Mouse (Mus musculus) midbrain, embryonic 11.5 days (tissue): ENCODE results near the gene Gm17581. TPM values are rescaled to one million over a fixed set of nuclear protein-coding genes. Genes with fewer than 3 reads are reported as not detected.
A peak's percentile ranks its signal among the peaks of the same experiment; 100 is the strongest.

ENCODE experiments used
- ATAC-seq: fragments of 200-750 bp; cut with Nextera tagmentation; 2 replicates; pipeline ENCODE4 v1.8.0; 2017; ENCODE audit warnings: moderate TSS enrichment, moderate library complexity; ENCODE audit not compliant: low FRiP score
- DNase-seq: peaks from one replicate; pipeline ENCODE4 v3.0.0; 2015; ENCODE audit warnings: low spot score; ENCODE audit errors: missing footprints
- H3K27ac ChIP-seq: fragments of 300-500 bp; sonication (generic); 2 replicates; pipeline ENCODE4 v1.5.1; 2014; ENCODE audit warnings: low read depth, low read length
- H3K27me3 ChIP-seq: fragments of 300-500 bp; sonication (generic); 2 replicates; pipeline ENCODE4 v1.6.1; 2014; ENCODE audit warnings: mild to moderate bottlenecking, low read length, moderate library complexity, mixed read lengths; ENCODE audit not compliant: control insufficient read depth, insufficient read depth
- H3K36me3 ChIP-seq: fragments of 300-500 bp; sonication (generic); 2 replicates; pipeline ENCODE4 v1.6.1; 2014; ENCODE audit warnings: mild to moderate bottlenecking, low read length, moderate library complexity, mixed read lengths; ENCODE audit not compliant: control insufficient read depth, insufficient read depth
- H3K4me1 ChIP-seq: fragments of 300-500 bp; sonication (generic); 2 replicates; pipeline ENCODE4 v1.6.1; 2014; ENCODE audit warnings: low read length; ENCODE audit not compliant: control insufficient read depth, insufficient read depth
- H3K4me2 ChIP-seq: fragments of 300-500 bp; sonication (generic); 2 replicates; pipeline ENCODE4 v1.6.1; 2014; ENCODE audit warnings: mild to moderate bottlenecking, moderate library complexity
- H3K4me3 ChIP-seq: fragments of 300-500 bp; sonication (generic); 2 replicates; pipeline ENCODE4 v1.5.1; 2014; ENCODE audit warnings: low read depth, low read length
- H3K9ac ChIP-seq: fragments of 300-500 bp; sonication (generic); 2 replicates; pipeline ENCODE4 v1.6.1; 2014; ENCODE audit warnings: low read length
- H3K9me3 ChIP-seq: fragments of 300-500 bp; sonication (generic); 2 replicates; pipeline ENCODE4 v1.6.1; 2016; ENCODE audit warnings: low read length; ENCODE audit not compliant: control insufficient read depth
- WGBS: fragments of 180-500 bp; shearing (Covaris S2); extraction: QIAGEN DNeasy Blood & Tissue Kit; methylation state at CpG from one replicate; pipeline ENCODE4 v1.1.7; 2014; 5-methylcytosine and 5-hydroxymethylcytosine counted together
- polyA plus RNA-seq: library from polyadenylated mRNA; unstranded; fragments of >200 nt; fragmentation: Nextera tagmentation; extraction: Ambion mirVana; gene quantifications from 2 replicates; pipeline ENCODE4 v1.2.1, GENCODE M21; 2014

Gm17581 gene
- polyA plus RNA-seq, 1 experiment from 2014 or later = not detected

DNA sequence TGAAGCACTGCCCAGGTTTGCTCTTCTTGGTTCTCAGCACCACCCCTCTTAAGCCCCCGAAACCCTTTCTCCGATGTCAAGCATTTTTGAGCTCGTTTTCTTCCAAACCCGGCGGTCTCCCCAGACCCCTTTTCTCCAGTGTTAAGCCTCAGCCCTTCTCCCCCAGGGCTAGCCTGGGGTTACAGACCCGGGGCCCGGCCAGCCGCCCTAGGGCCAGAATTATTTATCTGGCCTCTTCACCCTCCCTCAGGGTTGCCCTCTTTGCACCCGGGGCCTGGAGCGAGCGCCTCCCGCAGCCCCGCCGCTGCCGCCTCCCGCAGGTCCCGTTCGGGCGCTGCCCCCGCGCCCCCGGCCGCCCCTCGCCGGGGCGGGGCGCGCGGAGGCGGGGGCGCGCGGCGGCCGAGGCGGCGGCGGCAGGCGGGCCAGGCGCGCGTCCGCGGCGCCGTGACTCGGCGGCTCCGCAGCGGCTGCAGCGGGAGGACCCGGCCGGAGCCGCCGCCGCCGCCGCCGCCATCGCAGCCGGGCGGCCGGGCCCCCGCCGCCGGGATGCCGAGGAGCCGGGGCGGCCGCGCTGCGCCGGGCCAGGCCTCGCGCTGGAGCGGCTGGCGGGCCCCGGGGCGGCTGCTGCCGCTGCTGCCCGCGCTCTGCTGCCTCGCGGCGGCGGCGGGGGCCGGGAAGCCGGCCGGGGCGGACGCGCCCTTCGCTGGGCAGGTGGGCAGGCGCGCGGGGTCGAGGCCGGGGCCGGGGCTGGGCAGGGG lies 39.4 kb upstream of the Gm17581 start, which contains the start of gene Mmp24:
Mmp24 (plus strand) TSS at position 416 of the 758 bp plus-strand sequence.
- no peaks in the 10 kb centered on the region for H3K36me3 ChIP-seq
- H3K9me3 ChIP-seq = no peaks in the 10 kb centered on the region
- peak within 1 kb of the TSS; percentile 90 for H3K4me2 ChIP-seq
- peak within 1 kb of the TSS; percentile 59 for H3K27ac ChIP-seq
- peak within 1 kb of the TSS; percentile 73 for H3K9ac ChIP-seq
- DNase-seq = peak; percentile 91
- 2% methylated on average over 51 of the region's 100 CpGs for WGBS
- peak within 1 kb of the TSS; percentile 68 for H3K4me3 ChIP-seq
- peaks cover 5% of the 10 kb centered on the region; the same call in 1 of the 2 replicates for H3K4me1 ChIP-seq
- peak; percentile 41 for ATAC-seq
- peaks cover 17% of the 10 kb centered on the region for H3K27me3 ChIP-seq

DNA sequence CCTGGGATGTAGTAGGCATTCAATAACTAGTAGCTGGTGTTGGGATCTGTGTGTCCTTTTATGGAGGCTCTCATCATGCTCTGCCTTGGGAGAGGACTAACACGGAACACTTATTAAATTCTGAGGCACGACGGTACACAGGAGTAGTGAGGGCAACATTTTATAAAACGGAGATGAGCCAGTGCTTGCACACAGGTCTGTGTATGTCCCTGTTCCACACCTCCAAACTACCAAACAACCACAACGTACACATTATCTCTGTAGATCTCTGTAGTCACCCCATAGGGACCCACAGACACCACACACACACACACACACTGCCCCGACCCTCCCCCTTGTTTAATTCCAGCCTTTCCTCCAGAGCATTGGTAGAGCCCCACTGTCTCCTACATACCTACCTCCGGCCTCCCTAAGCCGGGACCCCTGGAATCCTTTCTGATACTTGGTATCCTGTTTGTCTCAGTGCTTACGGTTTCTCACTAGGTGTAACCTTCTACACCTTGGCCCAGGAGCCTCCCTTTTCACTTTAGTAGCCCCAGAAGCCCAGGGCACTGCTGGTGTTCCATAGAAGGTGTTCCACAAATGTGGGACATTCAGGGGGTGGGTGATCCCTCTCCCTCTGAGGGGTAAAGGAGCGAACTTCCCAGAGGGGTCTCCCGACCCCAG lies 38.7 kb upstream of the Gm17581 start:
- no peaks in the 10 kb centered on the region for H3K9me3 ChIP-seq
- ATAC-seq (no peak), DNase-seq (no peak)
- peak overlapping the region; percentile 90; the same call in 1 of the 2 replicates for H3K4me2 ChIP-seq
- no peaks in the 10 kb centered on the region for H3K36me3 ChIP-seq
- H3K9ac ChIP-seq = no peak overlapping the region; the same call in 1 of the 2 replicates
- no peak overlapping the region for H3K27ac ChIP-seq
- H3K27me3 ChIP-seq = peaks cover 17% of the 10 kb centered on the region
- peaks cover 5% of the 10 kb centered on the region; the same call in 1 of the 2 replicates for H3K4me1 ChIP-seq
- WGBS = 67% methylated on average over 11 of the region's 11 CpGs
- peak overlapping the region; percentile 68; the same call in 1 of the 2 replicates for H3K4me3 ChIP-seq

DNA sequence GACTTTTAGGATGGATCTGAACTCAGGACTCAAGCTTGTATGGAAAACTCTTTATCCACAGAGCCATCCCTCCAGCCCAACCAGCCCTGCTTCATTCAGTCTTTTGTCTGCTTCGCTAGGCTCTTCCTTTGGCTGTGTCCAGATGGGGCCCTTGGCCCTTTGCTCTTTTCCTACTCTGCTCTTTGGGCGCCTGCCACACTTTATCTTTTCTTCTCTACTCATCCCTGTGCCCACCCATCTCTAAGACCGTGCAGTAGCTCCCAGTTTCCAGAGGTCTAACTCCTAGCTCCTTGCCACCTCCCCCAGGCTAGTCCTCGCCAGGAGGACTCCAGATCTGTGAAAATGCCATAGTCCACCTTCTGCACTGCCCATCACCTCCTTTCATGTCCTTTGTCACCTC lies 38.0 kb upstream of the Gm17581 start:
- DNase-seq (no peak), ATAC-seq (no peak)
- peaks cover 5% of the 10 kb centered on the region; the same call in 1 of the 2 replicates for H3K4me1 ChIP-seq
- no peaks in the 10 kb centered on the region for H3K9me3 ChIP-seq
- peaks cover 17% of the 10 kb centered on the region for H3K27me3 ChIP-seq
- no peak overlapping the region for H3K9ac ChIP-seq
- H3K27ac ChIP-seq = no peak overlapping the region
- WGBS = 67% methylated on average over 4 of the region's 4 CpGs
- H3K36me3 ChIP-seq = no peaks in the 10 kb centered on the region
- no peak overlapping the region for H3K4me2 ChIP-seq
- no peak overlapping the region for H3K4me3 ChIP-seq

DNA sequence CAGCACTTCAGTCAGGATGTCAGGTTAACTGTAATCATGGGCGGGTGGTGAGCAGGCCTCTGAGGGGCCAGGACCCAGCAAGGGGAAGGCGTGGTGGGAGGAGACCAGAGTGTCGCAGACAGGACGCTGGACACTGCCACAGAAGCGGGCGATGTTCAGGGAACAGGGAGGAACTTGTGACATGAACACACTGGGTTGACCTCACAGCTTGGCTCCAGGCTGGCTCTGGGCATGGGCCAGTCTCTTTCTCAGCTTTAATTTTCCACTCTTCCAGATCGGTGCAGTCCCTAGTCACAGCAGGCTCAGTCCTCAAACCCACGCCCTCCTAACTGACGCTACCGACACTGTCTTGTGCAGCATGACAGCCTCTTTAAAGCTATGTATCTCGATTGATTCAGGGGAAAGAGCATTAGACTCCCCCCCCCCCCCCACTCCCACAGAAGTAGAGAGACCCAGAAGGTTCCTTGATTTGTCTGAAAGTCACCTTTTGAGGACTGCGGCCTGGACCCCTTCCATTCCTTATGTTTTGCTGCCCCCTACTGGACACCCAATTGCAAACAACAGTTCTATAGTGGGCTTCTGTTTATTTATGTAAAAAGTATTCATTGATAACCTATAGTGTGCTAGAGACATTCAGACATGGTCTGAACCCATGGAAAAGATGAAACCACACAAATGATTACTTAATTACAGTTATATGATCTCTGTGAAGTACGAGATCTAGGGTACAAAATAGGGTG lies 29.2 kb upstream of the Gm17581 start:
- 54% methylated on average over 13 of the region's 13 CpGs for WGBS
- no peak overlapping the region for H3K27ac ChIP-seq
- H3K9ac ChIP-seq = no peak overlapping the region
- peak; percentile 66; the same call in 1 of the 2 replicates for ATAC-seq
- H3K4me3 ChIP-seq = no peak overlapping the region
- DNase-seq = peak; percentile 98
- H3K9me3 ChIP-seq = no peaks in the 10 kb centered on the region
- no peaks in the 10 kb centered on the region for H3K4me1 ChIP-seq
- no peak overlapping the region for H3K4me2 ChIP-seq
- no peaks in the 10 kb centered on the region for H3K27me3 ChIP-seq
- H3K36me3 ChIP-seq = no peaks in the 10 kb centered on the region

DNA sequence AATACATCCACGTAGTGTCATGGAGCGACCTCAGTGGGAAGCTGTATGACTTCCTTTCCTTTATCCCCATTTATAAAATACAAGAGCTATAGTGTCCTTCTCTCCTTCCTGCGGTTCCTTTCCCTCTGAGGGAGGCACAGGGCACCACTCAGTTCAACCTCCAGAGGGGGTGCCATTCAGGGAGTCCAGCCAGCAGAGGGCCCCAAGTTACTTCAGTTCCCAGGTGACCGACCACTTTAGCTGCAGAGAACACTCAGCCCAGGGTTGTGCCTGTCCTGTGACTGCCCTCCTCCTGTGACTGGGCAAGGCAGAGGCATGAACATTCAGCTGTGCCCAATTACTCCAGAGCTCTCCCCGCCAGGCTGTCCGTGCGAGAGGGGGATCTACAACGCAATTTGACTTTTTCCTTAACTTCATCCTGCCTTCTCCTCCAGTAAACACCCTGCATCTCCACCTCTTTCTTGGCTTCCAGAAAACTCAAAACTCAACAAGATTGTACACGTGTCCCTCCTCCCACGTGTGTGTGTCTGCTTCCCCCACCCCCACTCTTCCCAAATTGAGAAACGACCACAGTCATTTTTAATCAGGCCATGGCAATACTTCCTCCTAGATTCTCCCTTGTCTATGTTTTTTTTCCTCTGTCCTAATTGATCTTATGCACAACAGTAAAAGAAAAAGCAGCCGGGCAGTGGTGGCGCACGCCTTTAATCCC lies 21.3 kb upstream of the Gm17581 start:
- Histone ChIP-seq H3K36me3 (no peaks in the 10 kb centered on the region), H3K4me3 (no peak overlapping the region), H3K27me3 (no peaks in the 10 kb centered on the region), H3K4me2 (no peak overlapping the region), H3K9ac (no peak overlapping the region), H3K4me1 (no peaks in the 10 kb centered on the region), H3K27ac (no peak overlapping the region), H3K9me3 (no peaks in the 10 kb centered on the region)
- ATAC-seq (no peak), DNase-seq (no peak)
- WGBS = 65% methylated on average over 14 of the region's 14 CpGs

DNA sequence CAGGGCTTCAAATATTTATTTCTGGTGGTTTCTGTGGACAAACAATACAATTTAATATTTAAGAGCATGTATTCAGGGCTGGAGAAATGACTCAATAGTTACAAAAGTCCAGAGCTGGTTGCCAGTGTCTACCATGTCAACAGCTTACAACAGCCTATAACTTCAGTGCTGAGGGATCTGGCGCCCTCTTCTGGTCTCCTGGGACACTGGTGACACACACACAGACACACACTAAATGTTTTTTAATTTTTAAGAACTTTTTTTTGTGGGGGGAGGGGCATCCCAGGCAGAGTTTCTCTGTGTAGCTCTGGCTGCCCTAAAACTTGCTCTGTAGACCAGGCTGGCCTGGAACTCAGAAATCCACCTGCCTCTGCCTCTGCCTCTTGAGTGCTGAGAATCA lies 20.1 kb upstream of the Gm17581 start:
- DNase-seq = no peak
- Histone ChIP-seq H3K27ac (no peak overlapping the region), H3K4me1 (no peaks in the 10 kb centered on the region; the same call in 1 of the 2 replicates), H3K4me3 (no peak overlapping the region), H3K9ac (no peak overlapping the region), H3K36me3 (no peaks in the 10 kb centered on the region), H3K9me3 (no peaks in the 10 kb centered on the region), H3K27me3 (no peaks in the 10 kb centered on the region), H3K4me2 (no peak overlapping the region)
- WGBS = 5% methylated on average over 1 of the region's 1 CpGs
- ATAC-seq = no peak

DNA sequence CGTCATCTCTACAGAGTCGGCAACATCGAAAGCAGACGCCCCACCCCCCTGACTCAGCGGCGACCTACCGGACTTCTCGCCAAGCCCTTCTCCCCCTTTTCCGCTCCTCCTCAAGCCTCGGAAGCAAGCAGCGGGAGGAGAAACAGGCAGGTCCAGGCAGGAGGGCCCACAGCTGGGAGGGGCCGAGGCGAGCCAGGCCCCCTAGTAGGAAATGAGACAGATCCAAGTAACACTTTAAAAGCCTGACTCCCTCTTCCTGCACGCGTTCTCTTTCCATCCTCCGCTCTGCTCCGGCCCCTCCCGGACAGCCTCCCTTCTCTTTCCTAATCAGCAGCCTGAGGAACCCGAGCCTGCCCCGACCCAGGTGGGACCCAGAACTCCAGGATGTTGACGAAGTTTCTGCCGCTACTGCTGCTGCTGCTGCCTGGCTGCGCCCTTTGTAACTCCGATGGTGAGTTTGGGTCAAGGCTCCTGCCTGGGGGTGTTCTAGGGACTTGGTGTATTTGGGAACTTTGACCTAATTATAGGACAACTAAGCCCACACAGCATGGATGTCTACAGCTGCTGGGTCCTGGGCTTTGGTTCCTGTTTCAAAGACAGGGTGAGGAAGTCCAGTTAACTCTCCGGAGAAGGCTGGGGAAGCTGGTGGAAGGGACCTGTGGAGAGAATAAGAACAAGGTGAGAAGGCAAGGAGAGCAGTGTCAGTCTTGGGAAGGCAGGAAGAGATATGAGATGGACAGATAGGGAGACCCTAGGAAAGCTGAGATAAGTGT lies 15.5 kb upstream of the Gm17581 start, which contains the start of gene Procr:
Procr (plus strand) TSS at position 104 of the 773 bp plus-strand sequence.
- Histone ChIP-seq H3K9me3 (no peaks in the 10 kb centered on the region), H3K4me3 (peak within 1 kb of the TSS; percentile 27), H3K27ac (no peak within 1 kb of the TSS), H3K4me1 (no peaks in the 10 kb centered on the region; the same call in 1 of the 2 replicates), H3K4me2 (peak within 1 kb of the TSS; percentile 55), H3K9ac (peak within 1 kb of the TSS; percentile 53), H3K36me3 (no peaks in the 10 kb centered on the region), H3K27me3 (no peaks in the 10 kb centered on the region)
- 1% methylated on average over 25 of the region's 25 CpGs for WGBS
- no peak for ATAC-seq
- DNase-seq = peak; percentile 86

DNA sequence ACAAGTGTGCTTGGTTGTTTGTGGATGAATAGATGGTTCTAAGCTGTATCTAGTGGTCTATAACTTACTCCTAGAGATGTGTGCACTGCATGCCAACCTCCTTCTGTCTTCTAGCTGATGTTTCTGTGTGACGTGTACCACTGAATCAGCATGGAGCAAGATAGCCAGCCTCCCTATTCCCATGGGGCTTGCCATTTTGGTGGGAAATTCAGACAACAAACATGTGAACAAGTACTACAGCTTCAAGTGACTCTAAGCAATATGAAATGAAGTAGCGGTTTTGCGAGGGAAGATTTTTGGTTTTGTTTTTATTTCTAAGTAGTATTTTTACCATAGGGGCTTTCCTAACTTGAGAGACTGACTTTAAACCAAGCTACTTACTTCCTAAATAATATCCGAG lies 13.7 kb upstream of the Gm17581 start:
- no peaks in the 10 kb centered on the region for H3K27me3 ChIP-seq
- no peaks in the 10 kb centered on the region for H3K36me3 ChIP-seq
- H3K9me3 ChIP-seq = no peaks in the 10 kb centered on the region
- no peaks in the 10 kb centered on the region; the same call in 1 of the 2 replicates for H3K4me1 ChIP-seq
- 91% methylated on average over 4 of the region's 4 CpGs for WGBS
- ATAC-seq (no peak), DNase-seq (no peak)
- no peak overlapping the region for H3K4me3 ChIP-seq
- no peak overlapping the region for H3K9ac ChIP-seq
- no peak overlapping the region for H3K27ac ChIP-seq
- no peak overlapping the region for H3K4me2 ChIP-seq
